Mouse (Mus musculus): Measurements from ENCODE around the gene Slc4a8. TPM values are rescaled to one million over a fixed set of nuclear protein-coding genes. Genes with fewer than 3 reads are reported as not detected.

The Slc4a8 gene
- 25.9 and 27.3 TPM in 2 replicates for polyA plus RNA-seq (2012; rRNA removed)

DNA sequence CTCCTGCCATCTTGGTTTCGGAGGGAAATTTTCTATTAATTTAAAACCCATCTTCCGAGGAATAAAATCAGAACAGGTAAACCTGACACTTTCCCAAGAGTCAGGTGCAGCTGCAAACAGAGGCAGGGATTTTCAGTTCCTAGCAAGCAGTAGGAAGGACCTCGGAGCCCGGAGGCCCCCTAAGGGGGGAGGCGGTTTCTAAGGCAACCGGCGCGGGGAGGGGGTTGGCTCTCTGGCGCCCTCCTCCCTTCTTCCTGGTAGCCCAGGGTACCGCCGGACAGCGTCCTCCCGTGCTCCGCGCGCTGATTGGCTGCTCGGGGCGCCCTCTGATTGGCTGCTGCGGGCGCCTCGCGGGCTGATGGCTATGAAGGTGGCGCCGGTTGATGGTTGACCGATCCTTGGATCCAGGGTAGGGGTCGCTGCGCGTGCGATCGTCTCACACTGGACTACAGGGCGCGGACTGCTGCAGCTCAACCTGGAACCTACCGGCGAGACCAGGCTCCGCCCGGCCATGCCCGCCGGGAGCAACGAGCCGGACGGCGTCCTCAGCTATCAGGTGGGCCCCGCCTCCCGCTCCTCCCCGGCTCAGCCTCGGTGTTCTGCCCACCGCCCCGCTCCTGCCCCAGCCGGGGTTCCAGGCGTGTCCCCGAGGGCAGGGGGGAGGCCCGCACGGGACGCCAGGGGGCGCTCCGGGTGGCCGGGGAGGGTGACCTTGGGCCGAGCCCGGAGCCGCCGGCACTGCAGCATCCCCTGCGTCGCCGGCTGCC lies at the start of gene Slc4a8:
Gene Slc4a8 (plus strand): TSS at position 329 of the 767 bp plus-strand sequence.

DNA sequence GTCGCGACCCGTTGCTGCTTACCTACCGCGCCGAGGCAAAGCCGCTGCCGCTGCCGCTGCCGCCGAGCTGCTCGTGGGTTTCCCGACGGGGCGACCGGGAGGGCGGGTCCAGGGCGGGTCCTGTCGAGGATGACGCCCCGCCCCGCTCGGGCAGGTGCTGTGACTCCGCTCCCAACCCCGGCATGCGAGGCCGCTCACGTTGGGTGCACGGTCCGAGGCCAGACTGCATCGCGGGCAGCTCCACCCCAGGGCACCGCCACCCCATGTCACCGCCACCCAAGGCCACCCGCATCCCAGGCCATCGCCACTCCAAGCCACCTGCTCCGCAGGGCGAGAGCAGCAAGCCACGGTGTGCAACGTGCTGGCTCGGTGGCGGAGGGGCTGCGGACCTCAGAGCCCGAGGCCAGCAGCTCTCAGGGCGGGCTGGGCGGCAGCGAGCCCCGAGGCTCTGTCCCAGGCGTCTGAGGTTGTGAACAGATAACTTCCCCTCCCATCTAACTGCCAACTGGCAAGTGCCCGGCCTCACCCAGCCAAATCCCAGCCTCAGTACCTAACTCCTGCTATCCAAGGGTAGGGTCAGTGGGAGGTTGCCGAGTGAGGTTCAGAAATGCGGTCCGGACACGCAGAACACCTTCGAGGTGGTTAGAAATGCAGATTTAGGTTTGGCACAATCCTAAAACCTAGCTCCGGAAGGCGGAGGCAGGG lies 32.1 kb upstream of the Slc4a8 start, which contains the start of gene Galnt6:
Gene Galnt6 (minus strand): TSS at position 96 of the 705 bp plus-strand sequence.

DNA sequence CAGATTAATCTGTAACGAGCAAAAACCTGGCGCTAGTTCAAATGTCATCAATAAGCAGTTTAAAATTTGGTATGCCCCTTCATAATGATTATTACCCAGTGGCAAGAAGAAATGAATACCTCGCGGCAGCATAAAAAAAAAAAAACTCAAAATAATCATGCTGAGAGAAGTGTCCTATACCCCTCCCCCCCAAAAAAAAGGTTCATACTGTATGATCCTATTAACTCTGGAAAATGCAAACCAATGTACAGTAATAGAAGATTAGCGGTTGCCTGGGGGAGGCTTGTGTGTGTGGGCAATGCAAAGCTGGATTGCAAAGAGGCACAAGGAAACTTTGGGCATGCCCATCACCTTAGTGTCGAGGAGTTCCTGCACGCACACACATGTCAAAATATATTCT lies 108.0 kb downstream of the Slc4a8 start, which contains the start of gene Scn8a:
Gene Scn8a (plus strand): TSS at position 301 of the 400 bp plus-strand sequence.

Other genes starting within 250 kb of the Slc4a8 start
- gene Tfcp2, start 209.7 kb upstream of the Slc4a8 start, polyA plus RNA-seq (2012; rRNA removed) = 26.2 and 26.5 TPM in 2 replicates
- gene Pou6f1, start 161.8 kb upstream of the Slc4a8 start, polyA plus RNA-seq (2012; rRNA removed) = 69.9 and 81.7 TPM in 2 replicates
- gene Dazap2, start 146.4 kb upstream of the Slc4a8 start, polyA plus RNA-seq (2012; rRNA removed) = 114 and 118 TPM in 2 replicates
- 3.6 and 4.2 TPM in 2 replicates for gene Smagp, start 124.8 kb upstream of the Slc4a8 start, polyA plus RNA-seq (2012; rRNA removed)
- gene Bin2, start 92.2 kb upstream of the Slc4a8 start, polyA plus RNA-seq (2012; rRNA removed) = 0.82 and 1.2 TPM in 2 replicates
- gene Cela1, start 73.8 kb upstream of the Slc4a8 start, polyA plus RNA-seq (2012; rRNA removed) = 0.52 and 0.54 TPM in 2 replicates
- gene Galnt6, start 32.4 kb upstream of the Slc4a8 start, polyA plus RNA-seq (2012; rRNA removed) = 0.19 and 0.37 TPM in 2 replicates
- gene Scn8a, start 108.1 kb downstream of the Slc4a8 start, polyA plus RNA-seq (2012; rRNA removed) = 38.5 and 40.6 TPM in 2 replicates